Mouse (Mus musculus): Measurements from ENCODE around the gene Gm21983. TPM values are rescaled to one million over a fixed set of nuclear protein-coding genes. Genes with fewer than 3 reads are reported as not detected.

The Gm21983 gene
- polyA plus RNA-seq, 1 experiment: not detected

DNA sequence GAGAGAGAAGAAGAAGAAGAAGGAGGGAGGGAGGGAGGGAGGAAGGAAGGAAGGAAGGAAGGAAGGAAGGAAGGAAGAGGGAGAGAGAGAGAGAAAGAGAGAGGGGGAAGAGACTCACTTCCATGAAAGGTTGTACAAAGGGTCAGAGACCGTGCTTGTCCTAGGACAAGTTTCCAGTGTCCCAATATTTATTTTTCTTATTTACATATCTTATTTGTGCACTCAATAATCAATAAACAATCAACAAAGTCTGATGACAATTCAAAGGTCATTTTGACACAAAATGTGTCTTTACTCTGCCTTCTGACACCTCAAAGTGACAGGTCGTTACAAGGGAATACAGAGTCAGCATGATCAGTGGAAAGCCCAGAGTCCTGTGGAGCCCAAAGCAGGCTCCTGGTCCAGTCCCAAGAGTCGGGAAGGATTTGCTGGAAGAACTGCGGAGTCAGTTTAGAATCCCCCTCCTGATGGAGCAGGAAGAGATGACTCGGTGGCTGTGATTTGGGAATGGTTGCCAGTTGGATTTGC is 56.5 kb downstream of the Gm21983 start:
- Histone ChIP-seq H3K36me3 (ENCODE audit: control insufficient read depth, insufficient read depth, low read length) (no peaks in the 10 kb centered on the region), H3K4me3 (ENCODE audit: control insufficient read depth, low read depth, low read length) (no peak overlapping the region)
- TF ChIP-seq POLR2A (IDR thresholded peaks at IDR 0.05; ENCODE audit: control insufficient read depth, low read depth, low read length): no peak
- no peak for TF ChIP-seq CTCF (IDR thresholded peaks at IDR 0.05; ENCODE audit: control insufficient read depth, insufficient read depth, insufficient replicate concordance, low read depth, low read length)

DNA sequence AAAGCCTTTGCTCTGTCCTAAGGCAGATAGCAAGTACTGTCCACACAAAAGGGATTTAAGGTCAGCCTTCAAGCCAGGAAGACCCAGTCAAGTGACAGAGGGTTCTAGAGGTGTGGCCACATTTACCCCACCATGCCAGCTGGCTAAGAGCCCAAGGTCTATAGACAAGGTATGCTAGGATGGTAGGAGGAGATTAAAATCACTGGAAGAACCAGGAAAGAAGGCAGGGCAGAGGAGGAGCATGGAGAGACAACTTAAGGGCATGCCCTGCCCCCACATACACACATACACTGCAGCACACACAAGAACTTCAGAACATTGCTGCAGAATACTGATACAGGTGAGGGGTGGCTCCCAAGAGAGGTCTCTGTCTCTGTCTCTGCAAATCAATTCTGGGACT is 61.2 kb downstream of the Gm21983 start, which contains the start of gene Cyp2f2:
TSS of gene Cyp2f2 (plus strand) at position 234 of the 400 bp plus-strand sequence.
- Histone ChIP-seq H3K36me3 (ENCODE audit: control insufficient read depth, insufficient read depth, low read length) (no peaks in the 10 kb centered on the region), H3K4me3 (ENCODE audit: control insufficient read depth, low read depth, low read length) (no peak within 1 kb of the TSS), H3K27me3 (ENCODE audit: control insufficient read depth, insufficient read depth, low read length) (no peaks in the 10 kb centered on the region), H3K27ac (ENCODE audit: control insufficient read depth, insufficient read depth, low read depth, low read length) (no peak within 1 kb of the TSS), H3K4me1 (ENCODE audit: control insufficient read depth, insufficient read depth, low read length) (no peaks in the 10 kb centered on the region)
- TF ChIP-seq POLR2A (IDR thresholded peaks at IDR 0.05; ENCODE audit: control insufficient read depth, low read depth, low read length): no peak
- no peak for TF ChIP-seq CTCF (IDR thresholded peaks at IDR 0.05; ENCODE audit: control insufficient read depth, insufficient read depth, insufficient replicate concordance, low read depth, low read length)

More for the DNA sequence above, 56.5 kb downstream of the Gm21983 start:
- no peaks in the 10 kb centered on the region; the same call in 1 of the 2 replicates for H3K4me1 ChIP-seq (ENCODE audit: control insufficient read depth, insufficient read depth, low read length)
- H3K27me3 ChIP-seq (ENCODE audit: control insufficient read depth, insufficient read depth, low read length): no peaks in the 10 kb centered on the region
- no peak overlapping the region for H3K27ac ChIP-seq (ENCODE audit: control insufficient read depth, insufficient read depth, low read depth, low read length)

Other genes with a start within 250 kb of the Gm21983 start
- gene Cyp2a22, start 241.7 kb downstream of the Gm21983 start, polyA plus RNA-seq (2012; rRNA removed): not detected in 2 replicates
- 2.9 TPM in 2 replicates for gene Cyp2a12, start 152.0 kb downstream of the Gm21983 start, polyA plus RNA-seq (2012; rRNA removed)
- gene Cyp2f2, start 61.2 kb downstream of the Gm21983 start, polyA plus RNA-seq (2012; rRNA removed): 1.2 and 2.0 TPM in 2 replicates
- 0.06 TPM in 1 of 2 replicates, not detected in the other for gene Cyp2t4, start 27.4 kb downstream of the Gm21983 start, polyA plus RNA-seq (2012; rRNA removed)
- 622 and 747 TPM in 2 replicates for gene Egln2, start 14.3 kb downstream of the Gm21983 start, polyA plus RNA-seq (2012; rRNA removed)
- 64.5 and 65.1 TPM in 2 replicates for gene Rab4b, start 2.2 kb downstream of the Gm21983 start, polyA plus RNA-seq (2012; rRNA removed)
- gene Mia, start 71 bp upstream of the Gm21983 start, polyA plus RNA-seq (2012; rRNA removed): 6.9 and 7.8 TPM in 2 replicates
- gene BC024978, start 14.7 kb upstream of the Gm21983 start, polyA plus RNA-seq (2012; rRNA removed): 44.3 TPM in 2 replicates
- gene Snrpa, start 15.2 kb upstream of the Gm21983 start, polyA plus RNA-seq (2012; rRNA removed): 128 and 134 TPM in 2 replicates
- 4.1 and 5.2 TPM in 2 replicates for gene Itpkc, start 47.6 kb upstream of the Gm21983 start, polyA plus RNA-seq (2012; rRNA removed)
- 32.7 and 33.7 TPM in 2 replicates for gene Coq8b, start 51.9 kb upstream of the Gm21983 start, polyA plus RNA-seq (2012; rRNA removed)
- 5.9 and 7.8 TPM in 2 replicates for gene Numbl, start 77.3 kb upstream of the Gm21983 start, polyA plus RNA-seq (2012; rRNA removed)
- 23.9 and 26.1 TPM in 2 replicates for gene Ltbp4, start 156.6 kb upstream of the Gm21983 start, polyA plus RNA-seq (2012; rRNA removed)
- gene Shkbp1, start 174.9 kb upstream of the Gm21983 start, polyA plus RNA-seq (2012; rRNA removed): 18.3 and 22.4 TPM in 2 replicates
- gene Gm20479, start 176.3 kb upstream of the Gm21983 start, polyA plus RNA-seq (2012; rRNA removed): 0.35 and 0.89 TPM in 2 replicates

Data from testis, adult 2 months (tissue).